Mouse (Mus musculus) CD4-positive, CD25-positive, alpha-beta regulatory T cell, adult 9 weeks (primary cell): ENCODE data around the gene Olfr1477. TPM values are rescaled to one million over a fixed set of nuclear protein-coding genes. Genes with fewer than 3 reads are reported as not detected.

Experiments
- polyA plus RNA-seq: library from polyadenylated mRNA; unstranded; fragments of 100-300 nt; shearing (Covaris generic); gene quantifications from one replicate; pipeline ENCODE4 v1.2.1, GENCODE M21; 2017

The Olfr1477 gene
- not detected for polyA plus RNA-seq

DNA sequence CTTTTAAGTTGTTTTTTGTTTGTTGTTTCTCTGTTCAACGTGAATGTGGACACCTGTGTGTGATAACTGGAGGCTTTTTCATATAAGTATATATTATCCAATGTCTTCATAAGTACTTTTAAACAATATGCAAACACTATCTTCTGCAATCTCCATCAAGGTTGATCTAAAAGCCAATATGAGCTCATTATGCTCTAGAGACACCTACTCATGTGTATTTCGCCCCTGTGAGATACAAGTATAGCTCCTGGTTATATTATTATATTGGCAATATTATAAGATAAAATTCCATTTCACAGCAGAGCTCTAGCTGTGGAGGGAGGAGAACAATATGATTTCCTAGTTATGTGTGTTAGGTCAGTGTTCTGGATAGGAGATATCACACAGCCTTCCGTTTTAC, at the start of gene Olfr1477:
Olfr1477 (plus strand) TSS at position 301 of the 400 bp plus-strand sequence.

DNA sequence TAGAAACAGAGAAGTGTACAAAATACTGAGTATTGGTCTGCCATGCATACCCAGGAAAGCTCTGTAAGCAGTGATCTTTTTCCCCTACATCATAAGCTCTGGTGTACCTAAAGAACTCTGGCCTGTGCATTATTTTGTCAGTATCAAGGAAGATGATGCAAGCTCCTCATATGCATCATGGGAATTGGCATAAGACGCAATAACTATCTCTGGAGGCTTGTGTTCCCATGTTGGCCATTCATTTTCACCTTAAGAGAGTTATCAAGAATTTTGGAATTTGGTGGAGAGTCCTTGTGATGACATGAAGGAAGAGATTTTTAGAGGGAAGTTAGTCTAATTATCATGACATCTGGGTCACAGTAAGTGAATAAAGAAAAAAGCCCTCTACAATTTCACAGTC, 44.4 kb upstream of the Olfr1477 start, which contains the start of gene Olfr1472:
Olfr1472 (minus strand) TSS at position 101 of the 400 bp plus-strand sequence.

DNA sequence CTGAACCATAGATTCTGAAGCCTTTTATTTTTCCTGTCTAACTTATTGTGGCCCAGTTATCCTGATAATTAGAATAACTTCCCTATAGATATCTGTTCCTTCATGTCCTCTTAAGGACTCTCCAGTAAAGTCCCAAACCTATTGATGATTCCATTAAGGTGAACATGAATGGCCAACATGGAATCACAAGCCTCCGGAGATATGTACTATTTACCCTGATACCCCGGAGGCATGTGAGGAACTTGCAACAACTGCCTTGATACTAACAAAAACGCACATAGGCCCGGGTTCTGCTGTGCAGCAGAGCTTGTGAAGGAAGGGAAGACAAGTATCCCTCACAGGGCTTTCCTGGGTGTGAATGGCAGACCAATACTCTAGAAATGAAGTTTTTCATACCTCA, 31.1 kb upstream of the Olfr1477 start, which contains the start of gene Olfr1474:
Olfr1474 (plus strand) TSS at position 301 of the 400 bp plus-strand sequence.

DNA sequence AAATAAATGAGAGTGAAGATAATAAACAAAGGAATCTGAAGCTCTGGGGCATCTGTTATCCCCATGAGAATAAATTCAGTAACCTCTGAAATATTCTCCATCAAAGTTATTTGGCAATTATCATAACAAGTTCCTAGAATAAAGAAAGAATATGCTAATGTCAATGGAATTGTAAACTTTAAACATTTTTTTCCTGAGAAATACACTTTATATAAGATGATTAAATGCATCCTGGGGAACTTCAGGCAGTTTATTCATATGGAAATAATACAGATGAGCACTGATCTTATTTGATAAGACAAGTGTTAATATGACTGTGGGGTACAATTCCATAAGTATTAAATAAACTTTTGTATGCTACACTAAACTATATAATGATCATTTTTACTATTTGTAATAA, 20.2 kb upstream of the Olfr1477 start, which contains the start of gene Olfr1475:
Olfr1475 (minus strand) TSS at position 101 of the 400 bp plus-strand sequence.

DNA sequence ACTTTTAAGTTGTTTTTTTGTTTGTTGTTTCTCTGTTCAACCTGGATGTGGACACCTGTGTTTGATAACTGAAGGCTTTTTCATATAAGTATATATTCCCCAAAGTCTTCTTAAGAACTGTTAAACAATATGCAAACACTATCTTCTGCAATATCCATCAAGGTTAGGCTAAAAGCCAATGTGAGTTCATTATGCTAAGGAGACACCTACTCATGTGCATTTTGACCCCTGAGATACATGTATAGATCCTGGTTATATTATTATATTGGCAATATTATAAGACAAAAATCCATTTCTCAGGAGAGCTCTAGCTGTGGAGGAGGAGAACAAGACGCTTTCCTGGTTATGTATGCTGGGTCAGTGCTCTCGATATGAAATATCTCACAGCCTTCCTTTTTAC, 27.3 kb downstream of the Olfr1477 start, which contains the start of gene Olfr1480:
Olfr1480 (plus strand) TSS at position 301 of the 400 bp plus-strand sequence.

Other genes starting within 250 kb of the Olfr1477 start
- gene Olfr1465, start 185.0 kb upstream of the Olfr1477 start, polyA plus RNA-seq, result not detected
- gene Olfr1466, start 161.7 kb upstream of the Olfr1477 start, polyA plus RNA-seq, result not detected
- not detected for gene Olfr1467, start 138.3 kb upstream of the Olfr1477 start, polyA plus RNA-seq
- gene Olfr1469, start 92.7 kb upstream of the Olfr1477 start, polyA plus RNA-seq, result not detected
- gene Olfr1471, start 57.1 kb upstream of the Olfr1477 start, polyA plus RNA-seq, result 0.11 TPM
- gene Olfr1472, start 44.5 kb upstream of the Olfr1477 start, polyA plus RNA-seq, result not detected
- gene Olfr1474, start 31.0 kb upstream of the Olfr1477 start, polyA plus RNA-seq, result not detected
- not detected for gene Olfr1475, start 20.4 kb upstream of the Olfr1477 start, polyA plus RNA-seq
- gene Olfr1480, start 27.4 kb downstream of the Olfr1477 start, polyA plus RNA-seq, result not detected
- not detected for gene Olfr1484, start 83.0 kb downstream of the Olfr1477 start, polyA plus RNA-seq
- gene Olfr1487, start 116.8 kb downstream of the Olfr1477 start, polyA plus RNA-seq, result not detected
- not detected for gene Olfr1489, start 131.1 kb downstream of the Olfr1477 start, polyA plus RNA-seq
- not detected for gene Olfr1490, start 150.5 kb downstream of the Olfr1477 start, polyA plus RNA-seq
- gene Olfr1491, start 196.7 kb downstream of the Olfr1477 start, polyA plus RNA-seq, result not detected
- not detected for gene Olfr1493-ps1, start 222.7 kb downstream of the Olfr1477 start, polyA plus RNA-seq
- not detected for gene Olfr1494, start 239.2 kb downstream of the Olfr1477 start, polyA plus RNA-seq